Mouse (Mus musculus) bone marrow macrophage, adult 2 months (primary cell): ENCODE measurements at regions not wholly inside any gene's neighbourhood (a gene's known extent, or its start where the extent isn't known, plus 50 kb on each side); places are given as distances from the start of the nearest gene placed in this dataset.

ENCODE experiments used
- CTCF ChIP-seq: IDR thresholded peaks from 2 replicates; pipeline ENCODE4 v1.5.1; 2012; ENCODE audit warnings: low read depth, mild to moderate bottlenecking, low read length, moderate library complexity
- POLR2A ChIP-seq: IDR thresholded peaks from 2 replicates; pipeline ENCODE4 v1.6.1; 2012; ENCODE audit warnings: mild to moderate bottlenecking, low read depth, low read length, borderline replicate concordance

DNA sequence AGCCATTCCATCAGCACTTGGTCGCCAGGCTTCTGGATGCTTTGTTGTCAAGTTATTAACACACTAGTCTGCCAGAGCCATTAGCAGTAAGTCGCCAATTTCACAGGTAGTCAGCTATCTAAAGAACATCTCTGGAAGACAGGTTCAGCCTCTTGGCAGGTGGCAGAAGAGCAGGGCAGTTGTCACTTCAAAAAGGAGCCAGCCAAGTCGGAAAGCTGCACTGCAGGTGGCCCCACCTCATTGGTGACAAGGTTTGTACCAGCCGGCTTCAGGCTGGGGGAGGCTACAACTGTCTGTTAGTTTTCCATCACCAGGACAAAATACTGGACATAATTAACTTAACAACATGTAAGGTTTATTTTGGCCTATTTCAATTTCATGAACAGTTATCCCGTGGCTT, 105.5 kb upstream of the Crygf start:
- TF ChIP-seq CTCF (no peak), POLR2A (no peak)
